Mouse (Mus musculus) heart, embryonic 14.5 days (tissue): ENCODE measurements at regions not wholly inside any gene's neighbourhood (a gene's known extent, or its start where the extent isn't known, plus 50 kb on each side); places are given as distances from the start of the nearest gene placed in this dataset.

Experiments used
- ATAC-seq: fragments of 200-750 bp; cut with Nextera tagmentation; 2 replicates; pipeline ENCODE4 v1.8.0; 2017; ENCODE audit warnings: low read depth, moderate TSS enrichment; ENCODE audit not compliant: insufficient number of reproducible peaks, insufficient read depth, low FRiP score
- H3K27ac ChIP-seq, 2 experiments: fragments of 200-500 bp in 1 of 2; fragments of 300-500 bp in 1 of 2; sonication (generic) in 1 of 2; replicated peaks in 1 of 2; 2 replicates each; pipeline ENCODE4 v1.5.1; 2012 to 2014; ENCODE audit warnings: low read depth in 2 of 2, low read length in 2 of 2, control low read depth in 1 of 2, mild to moderate bottlenecking in 1 of 2, mixed read lengths in 1 of 2; ENCODE audit not compliant: control insufficient read depth in 1 of 2, insufficient read depth in 1 of 2
- H3K27me3 ChIP-seq: fragments of 300-500 bp; sonication (generic); 2 replicates; pipeline ENCODE4 v1.6.1; 2014; ENCODE audit warnings: mild to moderate bottlenecking, low read length, control low read depth; ENCODE audit not compliant: control insufficient read depth, insufficient read depth
- H3K36me3 ChIP-seq: fragments of 300-500 bp; sonication (generic); 2 replicates; pipeline ENCODE4 v1.6.1; 2014; ENCODE audit warnings: mild to moderate bottlenecking, control low read depth, low read length, mixed read lengths; ENCODE audit not compliant: control insufficient read depth, insufficient read depth
- H3K4me1 ChIP-seq, 2 experiments: fragments of 200-500 bp in 1 of 2; fragments of 300-500 bp in 1 of 2; sonication (generic) in 1 of 2; 2 replicates each; pipeline ENCODE4 v1.6.1; 2012 to 2014; ENCODE audit warnings: low read length in 2 of 2, control low read depth in 1 of 2, mixed read lengths in 1 of 2; ENCODE audit not compliant: control insufficient read depth in 2 of 2, insufficient read depth in 2 of 2
- H3K4me2 ChIP-seq: fragments of 300-500 bp; sonication (generic); 2 replicates; pipeline ENCODE4 v1.6.1; 2014; ENCODE audit warnings: mild to moderate bottlenecking, low read length
- H3K4me3 ChIP-seq, 2 experiments: fragments of 200-500 bp in 1 of 2; fragments of 300-500 bp in 1 of 2; sonication (generic) in 1 of 2; 2 replicates each; pipeline ENCODE4 v1.5.1; 2012 to 2014; ENCODE audit warnings: low read length in 2 of 2, mild to moderate bottlenecking in 2 of 2, control low read depth in 1 of 2, low read depth in 1 of 2, moderate library complexity in 1 of 2; ENCODE audit not compliant: control insufficient read depth in 1 of 2, insufficient read depth in 1 of 2
- H3K9ac ChIP-seq: fragments of 300-500 bp; sonication (generic); 2 replicates; pipeline ENCODE4 v1.6.1; 2014; ENCODE audit warnings: mild to moderate bottlenecking, low read length
- H3K9me3 ChIP-seq: fragments of 300-500 bp; sonication (generic); 2 replicates; pipeline ENCODE4 v1.6.1; 2016; ENCODE audit warnings: low read length, control low read depth; ENCODE audit not compliant: control insufficient read depth
- WGBS: fragments of 180-500 bp; shearing (Covaris S2); extraction: QIAGEN DNeasy Blood & Tissue Kit; methylation state at CpG from one replicate; pipeline ENCODE4 v1.1.7; 2014; 5-methylcytosine and 5-hydroxymethylcytosine counted together

GRCm38 (mm10) chr11:110692824-110693223, 275.0 kb upstream of the Kcnj16 start:
- H3K36me3 ChIP-seq: no peaks in the 10 kb centered on the region
- no peaks in the 10 kb centered on the region for H3K9me3 ChIP-seq
- no peak overlapping the region for H3K27ac ChIP-seq
- WGBS: 89% methylated on average over 4 of the region's 4 CpGs
- H3K4me1 ChIP-seq: peaks cover 0 to 2% of the 10 kb centered on the region in 2 experiments; a peak in 1 of 4 replicates
- ATAC-seq: no peak
- no peak overlapping the region for H3K4me3 ChIP-seq
- H3K9ac ChIP-seq: no peak overlapping the region
- H3K4me2 ChIP-seq: no peak overlapping the region
- H3K27me3 ChIP-seq: no peaks in the 10 kb centered on the region

GRCm38 (mm10) chr11:110697067-110697466, 270.8 kb upstream of the Kcnj16 start:
- no peaks in the 10 kb centered on the region for H3K27me3 ChIP-seq
- H3K4me3 ChIP-seq: no peak overlapping the region
- no peak overlapping the region for H3K4me2 ChIP-seq
- no peak overlapping the region for H3K27ac ChIP-seq
- ATAC-seq: no peak
- no peak overlapping the region for H3K9ac ChIP-seq
- no peaks in the 10 kb centered on the region for H3K4me1 ChIP-seq
- no peaks in the 10 kb centered on the region for H3K9me3 ChIP-seq
- 58% methylated on average over 6 of the region's 6 CpGs for WGBS
- H3K36me3 ChIP-seq: no peaks in the 10 kb centered on the region

- no peak overlapping the region for H3K4me2 ChIP-seq
- H3K27me3 ChIP-seq: no peaks in the 10 kb centered on the region
- no peak overlapping the region for H3K9ac ChIP-seq
- H3K36me3 ChIP-seq: no peaks in the 10 kb centered on the region
- WGBS: 75% methylated on average over 5 of the region's 5 CpGs
- no peak overlapping the region for H3K4me3 ChIP-seq
- no peak overlapping the region for H3K27ac ChIP-seq
- no peak for ATAC-seq
- no peaks in the 10 kb centered on the region for H3K9me3 ChIP-seq
- H3K4me1 ChIP-seq: no peaks in the 10 kb centered on the region
Observed at GRCm38 (mm10) chr11:110698342-110698741, 269.5 kb upstream of the Kcnj16 start.

GRCm38 (mm10) chr11:110700976-110701375, 266.9 kb upstream of the Kcnj16 start:
- H3K27me3 ChIP-seq: no peaks in the 10 kb centered on the region
- H3K4me3 ChIP-seq: no peak overlapping the region
- WGBS: 80% methylated on average over 2 of the region's 2 CpGs
- H3K27ac ChIP-seq: no peak overlapping the region
- H3K4me2 ChIP-seq: no peak overlapping the region
- ATAC-seq: no peak
- H3K9me3 ChIP-seq: no peaks in the 10 kb centered on the region
- no peaks in the 10 kb centered on the region for H3K36me3 ChIP-seq
- H3K9ac ChIP-seq: no peak overlapping the region
- H3K4me1 ChIP-seq: no peaks in the 10 kb centered on the region

GRCm38 (mm10) chr11:110702119-110702518, 265.7 kb upstream of the Kcnj16 start:
- H3K36me3 ChIP-seq: no peaks in the 10 kb centered on the region
- H3K27ac ChIP-seq: no peak overlapping the region
- H3K9me3 ChIP-seq: no peaks in the 10 kb centered on the region
- H3K4me1 ChIP-seq: no peaks in the 10 kb centered on the region
- ATAC-seq: no peak
- H3K4me3 ChIP-seq: no peak overlapping the region
- no peak overlapping the region for H3K9ac ChIP-seq
- no peaks in the 10 kb centered on the region for H3K27me3 ChIP-seq
- H3K4me2 ChIP-seq: no peak overlapping the region
- 90% methylated on average over 5 of the region's 5 CpGs for WGBS

GRCm38 (mm10) chr11:110703511-110703910, 264.3 kb upstream of the Kcnj16 start:
- no peaks in the 10 kb centered on the region for H3K9me3 ChIP-seq
- H3K4me1 ChIP-seq: no peaks in the 10 kb centered on the region
- H3K36me3 ChIP-seq: no peaks in the 10 kb centered on the region
- WGBS: 86% methylated on average over 2 of the region's 2 CpGs
- no peak overlapping the region for H3K4me3 ChIP-seq
- no peak overlapping the region for H3K9ac ChIP-seq
- H3K27ac ChIP-seq: no peak overlapping the region
- ATAC-seq: no peak
- H3K27me3 ChIP-seq: no peaks in the 10 kb centered on the region
- H3K4me2 ChIP-seq: no peak overlapping the region

- 67% methylated on average over 4 of the region's 4 CpGs for WGBS
- no peaks in the 10 kb centered on the region for H3K36me3 ChIP-seq
- no peak overlapping the region for H3K9ac ChIP-seq
- H3K27me3 ChIP-seq: no peaks in the 10 kb centered on the region
- H3K9me3 ChIP-seq: no peaks in the 10 kb centered on the region
- no peak overlapping the region for H3K4me3 ChIP-seq
- H3K27ac ChIP-seq: no peak overlapping the region
- no peak for ATAC-seq
- H3K4me2 ChIP-seq: no peak overlapping the region
- H3K4me1 ChIP-seq: no peaks in the 10 kb centered on the region; a peak in 1 of 4 replicates
Observed at GRCm38 (mm10) chr11:110707328-110707727, 260.5 kb upstream of the Kcnj16 start.

GRCm38 (mm10) chr11:110715300-110715699, 252.5 kb upstream of the Kcnj16 start:
- 72% methylated on average over 2 of the region's 2 CpGs for WGBS
- ATAC-seq: no peak
- no peaks in the 10 kb centered on the region for H3K9me3 ChIP-seq
- H3K27me3 ChIP-seq: no peaks in the 10 kb centered on the region
- no peak overlapping the region for H3K9ac ChIP-seq
- no peaks in the 10 kb centered on the region for H3K36me3 ChIP-seq
- no peaks in the 10 kb centered on the region; a peak in 1 of 4 replicates for H3K4me1 ChIP-seq
- H3K4me2 ChIP-seq: no peak overlapping the region
- no peak overlapping the region for H3K27ac ChIP-seq
- no peak overlapping the region for H3K4me3 ChIP-seq
